Mouse (Mus musculus): ENCODE results near the gene Aspdh. TPM values are rescaled to one million over a fixed set of nuclear protein-coding genes. Genes with fewer than 3 reads are reported as not detected.

Aspdh gene
- 0.72 and 0.87 TPM in 2 replicates for polyA plus RNA-seq (2015; fragmentation: Nextera tagmentation; extraction: Ambion mirVana)

GRCm38 (mm10) chr7:44465111-44465510 is at the start of gene Aspdh:
Gene Aspdh, plus strand, starts transcription at chr7:44465391.
- no peak for ATAC-seq (ENCODE audit: insufficient read depth, low FRiP score)
- 53% methylated on average over 2 of the region's 2 CpGs for WGBS
- Histone ChIP-seq H3K36me3 (ENCODE audit: control insufficient read depth, insufficient read depth, low read length) (no peaks in the 10 kb centered on the region), H3K4me1 (ENCODE audit: control insufficient read depth, insufficient read depth, low read length) (peaks cover 7% of the 10 kb centered on the region), H3K4me2 (ENCODE audit: low read depth, low read length) (no peak within 1 kb of the TSS), H3K9me3 (replicated peaks; ENCODE audit: control insufficient read depth, low read length) (no peaks in the 10 kb centered on the region), H3K4me3 (replicated peaks; ENCODE audit: low read length) (no peak within 1 kb of the TSS), H3K27ac (ENCODE audit: low read length) (no peak within 1 kb of the TSS), H3K9ac (ENCODE audit: low read length) (no peak within 1 kb of the TSS), H3K27me3 (ENCODE audit: control insufficient read depth, insufficient read depth, low read length) (peaks cover 53% of the 10 kb centered on the region)

- Histone ChIP-seq H3K9ac (ENCODE audit: low read length) (no peak overlapping the region), H3K4me3 (replicated peaks; ENCODE audit: low read length) (no peak overlapping the region; the same call in 1 of the 2 replicates), H3K27me3 (ENCODE audit: control insufficient read depth, insufficient read depth, low read length) (peaks cover 38% of the 10 kb centered on the region), H3K4me1 (ENCODE audit: control insufficient read depth, insufficient read depth, low read length) (no peaks in the 10 kb centered on the region; the same call in 1 of the 2 replicates), H3K27ac (ENCODE audit: low read length) (no peak overlapping the region), H3K4me2 (ENCODE audit: low read depth, low read length) (peak overlapping the region; percentile 68; the same call in 1 of the 2 replicates), H3K9me3 (replicated peaks; ENCODE audit: control insufficient read depth, low read length) (no peaks in the 10 kb centered on the region), H3K36me3 (ENCODE audit: control insufficient read depth, insufficient read depth, low read length) (no peaks in the 10 kb centered on the region)
- WGBS: 9% methylated on average over 8 of the region's 8 CpGs
- ATAC-seq (ENCODE audit: insufficient read depth, low FRiP score): no peak
Observed at GRCm38 (mm10) chr7:44427666-44428065, 37.5 kb upstream of the Aspdh start.

DNA sequence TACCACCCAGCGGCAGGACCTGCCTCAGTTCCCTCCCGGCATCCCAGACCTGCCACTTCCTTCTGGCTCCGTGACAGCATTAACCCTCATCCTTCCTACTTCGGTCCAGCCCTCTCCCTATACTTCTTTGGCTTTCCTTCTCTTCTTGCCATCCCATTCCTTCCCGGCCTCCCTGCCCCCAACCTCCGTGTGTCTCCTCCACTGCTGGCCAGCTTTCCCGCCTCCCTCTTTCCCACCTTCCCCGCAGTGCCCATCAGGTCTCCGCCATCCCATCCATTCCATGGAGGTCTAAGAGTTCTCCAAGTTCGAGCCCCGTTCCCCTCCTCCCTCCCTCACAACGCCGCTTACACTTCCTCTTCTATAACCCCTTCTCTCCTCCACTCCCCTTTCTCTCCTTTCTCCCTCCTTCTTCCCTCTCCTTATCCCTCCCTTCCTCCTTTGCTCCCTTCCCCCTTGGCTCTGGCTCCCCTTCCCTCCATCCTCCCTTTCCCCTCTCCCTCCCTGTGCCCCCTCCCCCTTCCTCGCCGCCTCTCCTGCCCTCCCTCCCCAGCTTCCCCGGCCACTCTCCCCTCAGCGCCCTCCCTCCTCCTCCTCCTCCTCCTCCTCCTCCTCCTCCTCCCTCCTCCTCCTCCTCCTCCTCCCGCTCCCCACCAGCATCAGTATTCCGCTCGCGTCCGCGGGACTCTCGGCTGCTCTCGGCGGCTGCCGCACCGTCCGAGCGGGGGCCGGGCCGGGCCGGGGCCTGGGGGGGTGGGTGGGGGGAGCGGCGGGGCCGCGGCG is 36.8 kb upstream of the Aspdh start:
- H3K4me3 ChIP-seq (replicated peaks; ENCODE audit: low read length): peak overlapping the region; percentile 52
- H3K4me1 ChIP-seq (ENCODE audit: control insufficient read depth, insufficient read depth, low read length): no peaks in the 10 kb centered on the region; the same call in 1 of the 2 replicates
- peak overlapping the region; percentile 63 for H3K9ac ChIP-seq (ENCODE audit: low read length)
- no peaks in the 10 kb centered on the region for H3K36me3 ChIP-seq (ENCODE audit: control insufficient read depth, insufficient read depth, low read length)
- H3K4me2 ChIP-seq (ENCODE audit: low read depth, low read length): peak overlapping the region; percentile 68
- peaks cover 38% of the 10 kb centered on the region for H3K27me3 ChIP-seq (ENCODE audit: control insufficient read depth, insufficient read depth, low read length)
- ATAC-seq (ENCODE audit: insufficient read depth, low FRiP score): peak; percentile 11; the same call in 1 of the 2 replicates
- no peaks in the 10 kb centered on the region for H3K9me3 ChIP-seq (replicated peaks; ENCODE audit: control insufficient read depth, low read length)
- H3K27ac ChIP-seq (ENCODE audit: low read length): no peak overlapping the region
- WGBS: 1% methylated on average over 16 of the region's 38 CpGs

GRCm38 (mm10) chr7:44428968-44429521 is 36.1 kb upstream of the Aspdh start, which contains the start of gene Lrrc4b:
Gene Lrrc4b, plus strand, starts transcription at chr7:44429018.
- Histone ChIP-seq H3K4me1 (ENCODE audit: control insufficient read depth, insufficient read depth, low read length) (no peaks in the 10 kb centered on the region; the same call in 1 of the 2 replicates), H3K4me3 (replicated peaks; ENCODE audit: low read length) (peak within 1 kb of the TSS; percentile 52), H3K36me3 (ENCODE audit: control insufficient read depth, insufficient read depth, low read length) (no peaks in the 10 kb centered on the region), H3K4me2 (ENCODE audit: low read depth, low read length) (peak within 1 kb of the TSS; percentile 68), H3K27ac (ENCODE audit: low read length) (no peak within 1 kb of the TSS), H3K9me3 (replicated peaks; ENCODE audit: control insufficient read depth, low read length) (no peaks in the 10 kb centered on the region), H3K9ac (ENCODE audit: low read length) (peak within 1 kb of the TSS; percentile 63), H3K27me3 (ENCODE audit: control insufficient read depth, insufficient read depth, low read length) (peaks cover 38% of the 10 kb centered on the region)
- WGBS: under 1% methylated on average over 58 of the region's 69 CpGs
- ATAC-seq (ENCODE audit: insufficient read depth, low FRiP score): peak; percentile 11; the same call in 1 of the 2 replicates

- Histone ChIP-seq H3K9me3 (replicated peaks; ENCODE audit: control insufficient read depth, low read length) (no peaks in the 10 kb centered on the region), H3K4me2 (ENCODE audit: low read depth, low read length) (peak overlapping the region; percentile 68), H3K36me3 (ENCODE audit: control insufficient read depth, insufficient read depth, low read length) (no peaks in the 10 kb centered on the region), H3K4me3 (replicated peaks; ENCODE audit: low read length) (peak overlapping the region; percentile 52), H3K27ac (ENCODE audit: low read length) (no peak overlapping the region), H3K4me1 (ENCODE audit: control insufficient read depth, insufficient read depth, low read length) (no peaks in the 10 kb centered on the region; the same call in 1 of the 2 replicates), H3K9ac (ENCODE audit: low read length) (no peak overlapping the region; the same call in 1 of the 2 replicates), H3K27me3 (ENCODE audit: control insufficient read depth, insufficient read depth, low read length) (peaks cover 38% of the 10 kb centered on the region)
- WGBS: 2% methylated on average over 31 of the region's 32 CpGs
- ATAC-seq (ENCODE audit: insufficient read depth, low FRiP score): no peak
Observed at GRCm38 (mm10) chr7:44429534-44430488, 35.4 kb upstream of the Aspdh start.

- Histone ChIP-seq H3K9me3 (replicated peaks; ENCODE audit: control insufficient read depth, low read length) (no peaks in the 10 kb centered on the region), H3K27ac (ENCODE audit: low read length) (no peak overlapping the region), H3K9ac (ENCODE audit: low read length) (no peak overlapping the region), H3K4me2 (ENCODE audit: low read depth, low read length) (no peak overlapping the region), H3K4me3 (replicated peaks; ENCODE audit: low read length) (no peak overlapping the region), H3K36me3 (ENCODE audit: control insufficient read depth, insufficient read depth, low read length) (no peaks in the 10 kb centered on the region), H3K27me3 (ENCODE audit: control insufficient read depth, insufficient read depth, low read length) (peaks cover 37% of the 10 kb centered on the region), H3K4me1 (ENCODE audit: control insufficient read depth, insufficient read depth, low read length) (no peaks in the 10 kb centered on the region; the same call in 1 of the 2 replicates)
- ATAC-seq (ENCODE audit: insufficient read depth, low FRiP score): no peak
- 60% methylated on average over 6 of the region's 6 CpGs for WGBS
Observed at GRCm38 (mm10) chr7:44432550-44432949, 32.6 kb upstream of the Aspdh start.

DNA sequence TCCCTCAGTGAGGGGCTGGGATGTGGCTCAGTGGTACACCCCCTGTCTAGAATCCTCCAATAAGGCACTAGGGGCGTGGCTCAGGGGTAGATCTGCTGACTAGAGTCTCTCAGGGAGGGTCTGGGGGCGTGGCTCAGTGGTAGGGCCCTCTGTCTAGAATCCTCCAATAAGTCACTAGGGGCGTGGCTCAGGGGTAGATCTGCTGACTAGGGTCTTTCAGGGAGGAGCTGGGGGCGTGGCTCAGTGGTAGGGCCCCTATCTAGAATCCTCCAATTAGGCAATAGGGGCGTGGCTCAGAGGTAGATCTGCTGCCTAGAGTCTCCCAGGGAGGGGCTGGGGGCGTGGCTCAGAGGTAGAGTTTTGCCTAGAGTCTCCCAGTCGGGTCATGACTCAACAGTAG is 31.8 kb upstream of the Aspdh start:
- Histone ChIP-seq H3K9me3 (replicated peaks; ENCODE audit: control insufficient read depth, low read length) (no peaks in the 10 kb centered on the region), H3K27ac (ENCODE audit: low read length) (no peak overlapping the region), H3K4me3 (replicated peaks; ENCODE audit: low read length) (no peak overlapping the region), H3K36me3 (ENCODE audit: control insufficient read depth, insufficient read depth, low read length) (no peaks in the 10 kb centered on the region), H3K9ac (ENCODE audit: low read length) (no peak overlapping the region), H3K4me2 (ENCODE audit: low read depth, low read length) (no peak overlapping the region), H3K4me1 (ENCODE audit: control insufficient read depth, insufficient read depth, low read length) (no peaks in the 10 kb centered on the region), H3K27me3 (ENCODE audit: control insufficient read depth, insufficient read depth, low read length) (peaks cover 33% of the 10 kb centered on the region)
- peak; percentile 38; the same call in 1 of the 2 replicates for ATAC-seq (ENCODE audit: insufficient read depth, low FRiP score)
- 3% methylated on average over 7 of the region's 7 CpGs for WGBS

DNA sequence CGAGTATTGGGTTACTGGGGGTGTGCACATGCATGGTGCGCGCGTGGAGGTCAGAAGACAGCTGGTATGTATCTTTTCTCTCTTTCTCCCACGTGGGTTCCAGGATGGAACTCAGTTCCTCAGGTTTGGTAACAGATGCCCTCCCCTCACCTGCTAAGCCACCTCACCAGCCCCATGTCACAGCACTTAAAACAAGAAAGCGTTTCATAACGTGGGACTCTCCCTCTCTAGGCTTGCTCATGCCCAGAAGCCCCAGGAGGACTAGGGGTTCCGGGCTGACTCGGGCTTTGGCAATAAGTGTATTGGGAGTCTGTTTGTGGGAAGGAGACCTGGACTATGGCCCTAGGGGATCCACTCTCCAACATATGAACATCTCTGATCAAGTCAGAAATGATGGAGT is 31.1 kb upstream of the Aspdh start:
- 61% methylated on average over 9 of the region's 9 CpGs for WGBS
- H3K4me3 ChIP-seq (replicated peaks; ENCODE audit: low read length): no peak overlapping the region
- peaks cover 29% of the 10 kb centered on the region for H3K27me3 ChIP-seq (ENCODE audit: control insufficient read depth, insufficient read depth, low read length)
- no peak overlapping the region for H3K9ac ChIP-seq (ENCODE audit: low read length)
- no peak for ATAC-seq (ENCODE audit: insufficient read depth, low FRiP score)
- no peaks in the 10 kb centered on the region for H3K9me3 ChIP-seq (replicated peaks; ENCODE audit: control insufficient read depth, low read length)
- H3K27ac ChIP-seq (ENCODE audit: low read length): no peak overlapping the region
- H3K36me3 ChIP-seq (ENCODE audit: control insufficient read depth, insufficient read depth, low read length): no peaks in the 10 kb centered on the region
- no peaks in the 10 kb centered on the region for H3K4me1 ChIP-seq (ENCODE audit: control insufficient read depth, insufficient read depth, low read length)
- H3K4me2 ChIP-seq (ENCODE audit: low read depth, low read length): no peak overlapping the region
